Comparison of ENCODE assay signal across 31 mouse cellular contexts in genomic region chr11:108220605-108221004, GRCm38 (mm10).
DNase-seq lines count a peak whose midpoint lies in the region; ATAC-seq and TF ChIP-seq lines count a peak whose summit lies in the region.
"Had no signal": no experiment of that assay in that cellular context is flagged by ENCODE, and none has a peak within 500 bp of the region (broad histone marks: within the 10 kb centered on the region; RNA-seq: fewer than 3 reads in every experiment).

No protein-coding gene starts in this region.

- peaks cover 55% of the 10 kb centered on the region for H3K4me1 ChIP-seq in forebrain, embryonic 15.5 days
- H3K4me1 ChIP-seq in forebrain, embryonic 10.5 days = peaks cover 26% of the 10 kb centered on the region
- peaks cover 25% of the 10 kb centered on the region for H3K4me1 ChIP-seq in lung, embryonic 16.5 days (replicated peaks; ENCODE audit: control insufficient read depth, insufficient read depth, low read length)
- H3K4me1 ChIP-seq in MEL (ENCODE audit: control insufficient read depth in 1 of 2, insufficient read depth in 2 of 2, low read length in 2 of 2) = no peaks in the 10 kb centered on the region
- H3K4me1 ChIP-seq in forebrain, postnatal 0 days (ENCODE audit: insufficient read depth) = peaks cover 24% of the 10 kb centered on the region

- no peak overlapping the region for H3K4me3 ChIP-seq in forebrain, embryonic 15.5 days
- H3K4me3 ChIP-seq in forebrain, embryonic 10.5 days = no peak overlapping the region
- no peak overlapping the region for H3K4me3 ChIP-seq in lung, embryonic 16.5 days (ENCODE audit: low read length)
- H3K4me3 ChIP-seq in MEL (ENCODE audit: control insufficient read depth in 1 of 2, insufficient read depth in 1 of 2, low read depth in 2 of 2, low read length in 2 of 2) = no peak overlapping the region
- no peak overlapping the region for H3K4me3 ChIP-seq in forebrain, postnatal 0 days (ENCODE audit: low read depth, low read length)
- H3K4me3 ChIP-seq: embryonic facial prominence, embryonic 13.5 days; erythroblast, embryonic 14.5 days; hindbrain, embryonic 12.5 days; liver, embryonic 12.5 days; neural tube, embryonic 12.5 days had no signal

- 85% methylated on average over 5 of the region's 5 CpGs for WGBS in forebrain, embryonic 15.5 days
- WGBS in forebrain, embryonic 10.5 days = 87% methylated on average over 5 of the region's 5 CpGs
- WGBS in lung, embryonic 16.5 days = 68% methylated on average over 5 of the region's 5 CpGs
- 77% methylated on average over 5 of the region's 5 CpGs for WGBS in forebrain, postnatal 0 days

- H3K27ac ChIP-seq in forebrain, embryonic 15.5 days (replicated peaks) = peak overlapping the region; percentile 71
- no peak overlapping the region for H3K27ac ChIP-seq in forebrain, embryonic 10.5 days
- H3K27ac ChIP-seq in lung, embryonic 16.5 days (ENCODE audit: low read length) = peak overlapping the region; percentile 38; the same call in 1 of the 2 replicates
- no peak overlapping the region for H3K27ac ChIP-seq in MEL (ENCODE audit: control insufficient read depth, low read depth, low read length)
- H3K27ac ChIP-seq in forebrain, postnatal 0 days (ENCODE audit: low read depth, low read length) = 0 out of 2 replicates have a peak overlapping the region, but pooled peaks have one; percentile 45
- H3K27ac ChIP-seq: embryonic facial prominence, embryonic 13.5 days; hindbrain, embryonic 12.5 days; hindbrain, postnatal 0 days; kidney, postnatal 0 days; liver, embryonic 12.5 days; neural tube, embryonic 12.5 days had no signal

- H3K79me2 ChIP-seq in MEL (ENCODE audit: control insufficient read depth, insufficient read depth, low read length, poor library complexity) = no peaks in the 10 kb centered on the region

- TF ChIP-seq RAD21 in MEL (IDR thresholded peaks at IDR 0.05; ENCODE audit: low read depth, low read length) = no peak

- DNase-seq in forebrain, embryonic 10.5 days (ENCODE audit: extremely low spot score, low spot score) = no peak
- DNase-seq in lung, postnatal 36 days = no peak
- no peak for DNase-seq in MEL (ENCODE audit: low read depth, low spot score)
- no peak for DNase-seq in forebrain, postnatal 0 days
- DNase-seq in testis, postnatal 10 days (ENCODE audit: low spot score) = no peak
- DNase-seq: adrenal gland, postnatal 10 days; cerebellum, adult 11 months; cerebellum, adult 9-11 months; embryo, embryonic 11 days; gastrocnemius, postnatal 36 days; heart, adult 18-20 months; heart, postnatal 36 days; kidney, adult 8-10 months; lung, adult 18-20 months; thymus, adult 18-20 months; thymus, postnatal 25 days had no signal

- H3K27me3 ChIP-seq in forebrain, embryonic 15.5 days = no peaks in the 10 kb centered on the region
- no peaks in the 10 kb centered on the region for H3K27me3 ChIP-seq in forebrain, embryonic 10.5 days (ENCODE audit: poor library complexity, severe bottlenecking)
- no peaks in the 10 kb centered on the region for H3K27me3 ChIP-seq in lung, embryonic 16.5 days (ENCODE audit: control insufficient read depth, insufficient read depth, low read depth, low read length)
- H3K27me3 ChIP-seq in MEL (ENCODE audit: control insufficient read depth in 1 of 2, insufficient read depth in 2 of 2, low read length in 2 of 2) = no peaks in the 10 kb centered on the region
- H3K27me3 ChIP-seq in forebrain, postnatal 0 days (ENCODE audit: insufficient read depth, low read length) = no peaks in the 10 kb centered on the region
- H3K27me3 ChIP-seq: embryonic facial prominence, embryonic 13.5 days; hindbrain, embryonic 12.5 days; liver, embryonic 12.5 days; neural tube, embryonic 12.5 days; Patski had no signal

- no peak for ATAC-seq in forebrain, embryonic 15.5 days (replicated peaks)
- ATAC-seq in lung, embryonic 16.5 days (ENCODE audit: low read depth) = no peak
- ATAC-seq in forebrain, postnatal 0 days = no peak
- ATAC-seq: CD4-positive, CD25-positive, alpha-beta regulatory T cell, adult 4 months; intestine, embryonic 16.5 days; liver, embryonic 12.5 days; midbrain, embryonic 16.5 days had no signal

- H3K4me2 ChIP-seq in forebrain, embryonic 15.5 days (replicated peaks) = no peak overlapping the region
- no peak overlapping the region for H3K4me2 ChIP-seq in lung, embryonic 16.5 days (ENCODE audit: low read depth, low read length)
- H3K4me2 ChIP-seq in forebrain, postnatal 0 days (ENCODE audit: low read depth) = no peak overlapping the region
- H3K4me2 ChIP-seq: embryonic facial prominence, embryonic 13.5 days; heart, embryonic 11.5 days; hindbrain, embryonic 12.5 days; liver, embryonic 12.5 days; midbrain, embryonic 11.5 days; neural tube, embryonic 12.5 days had no signal

- TF ChIP-seq POLR2A in MEL (IDR thresholded peaks at IDR 0.05; ENCODE audit: control insufficient read depth in 1 of 2, insufficient read depth in 1 of 2, low read depth in 1 of 2, low read length in 2 of 2, poor library complexity in 1 of 2) = no peak

- TF ChIP-seq CTCF in MEL (IDR thresholded peaks at IDR 0.05 in 2 of 3, conservative IDR thresholded peaks at IDR 0.05 in 1 of 3; ENCODE audit: control insufficient read depth in 1 of 3, insufficient read depth in 1 of 3, low read depth in 2 of 3, low read length in 3 of 3, poor library complexity in 1 of 3, severe bottlenecking in 1 of 3) = no peak
- TF ChIP-seq CTCF in forebrain, postnatal 0 days (IDR thresholded peaks at IDR 0.05; ENCODE audit: low read depth) = no peak

- H3K9ac ChIP-seq in forebrain, embryonic 15.5 days (replicated peaks) = no peak overlapping the region
- H3K9ac ChIP-seq in lung, embryonic 16.5 days (ENCODE audit: low read length) = no peak overlapping the region
- H3K9ac ChIP-seq in MEL (ENCODE audit: control insufficient read depth, low read depth, low read length, poor library complexity, severe bottlenecking) = no peak overlapping the region
- H3K9ac ChIP-seq in forebrain, postnatal 0 days = no peak overlapping the region
- H3K9ac ChIP-seq: embryonic facial prominence, embryonic 13.5 days; hindbrain, embryonic 12.5 days; liver, embryonic 12.5 days; neural tube, embryonic 12.5 days had no signal

- no peaks in the 10 kb centered on the region for H3K36me3 ChIP-seq in forebrain, embryonic 15.5 days
- no peaks in the 10 kb centered on the region for H3K36me3 ChIP-seq in forebrain, embryonic 10.5 days (replicated peaks)
- no peaks in the 10 kb centered on the region for H3K36me3 ChIP-seq in lung, embryonic 16.5 days (ENCODE audit: control insufficient read depth, insufficient read depth, low read length)
- H3K36me3 ChIP-seq in MEL (ENCODE audit: control insufficient read depth in 1 of 2, insufficient read depth in 2 of 2, low read length in 2 of 2) = no peaks in the 10 kb centered on the region; a peak in 1 of 4 replicates
- no peaks in the 10 kb centered on the region for H3K36me3 ChIP-seq in forebrain, postnatal 0 days (ENCODE audit: insufficient read depth)
- H3K36me3 ChIP-seq: embryonic facial prominence, embryonic 13.5 days; hindbrain, embryonic 12.5 days; liver, embryonic 12.5 days; neural tube, embryonic 12.5 days had no signal

- TF ChIP-seq EP300 in MEL (IDR thresholded peaks at IDR 0.05; ENCODE audit: low read depth in 1 of 2, low read length in 2 of 2) = no peak

- no peaks in the 10 kb centered on the region for H3K9me3 ChIP-seq in forebrain, embryonic 15.5 days
- H3K9me3 ChIP-seq in forebrain, embryonic 10.5 days = no peaks in the 10 kb centered on the region
- no peaks in the 10 kb centered on the region for H3K9me3 ChIP-seq in lung, embryonic 16.5 days (ENCODE audit: control insufficient read depth, low read length)
- no peaks in the 10 kb centered on the region for H3K9me3 ChIP-seq in MEL (replicated peaks; ENCODE audit: insufficient read depth, low read length)
- no peaks in the 10 kb centered on the region for H3K9me3 ChIP-seq in forebrain, postnatal 0 days (ENCODE audit: low read length)
- H3K9me3 ChIP-seq: embryonic facial prominence, embryonic 13.5 days; hindbrain, embryonic 12.5 days; liver, embryonic 12.5 days; neural tube, embryonic 12.5 days had no signal

TF ChIP-seq in MEL, 35 proteins besides CTCF, POLR2A, EP300 and RAD21:
- peak; percentile 46; the same call in 1 of the 2 replicates for TF ChIP-seq MAFK (IDR thresholded peaks at IDR 0.05; ENCODE audit: borderline replicate concordance, low read depth, low read length)
- TF ChIP-seq ZKSCAN1 (IDR thresholded peaks at IDR 0.05; ENCODE audit: low read depth, low read length) = no peak
- TF ChIP-seq POLR2AphosphoS5 (IDR thresholded peaks at IDR 0.05; ENCODE audit: borderline replicate concordance, low read depth, low read length) = no peak
- TF ChIP-seq TCF12 (IDR thresholded peaks at IDR 0.05; ENCODE audit: low read depth, low read length) = no peak
- TF ChIP-seq UBTF (IDR thresholded peaks at IDR 0.05; ENCODE audit: borderline replicate concordance, insufficient read depth, low read depth, low read length) = no peak

Comparison
In these comparisons a context has a peak if more than half of its experiments do, and no peak if none do; other contexts are left out.
1. H3K27ac ChIP-seq: peak in forebrain, embryonic 15.5 days (single experiment), lung, embryonic 16.5 days (single experiment) and forebrain, postnatal 0 days (single experiment); none in forebrain, embryonic 10.5 days (single experiment) and MEL (single experiment).